ENCODE assay signal across 9 mouse cellular contexts in the genomic region with DNA sequence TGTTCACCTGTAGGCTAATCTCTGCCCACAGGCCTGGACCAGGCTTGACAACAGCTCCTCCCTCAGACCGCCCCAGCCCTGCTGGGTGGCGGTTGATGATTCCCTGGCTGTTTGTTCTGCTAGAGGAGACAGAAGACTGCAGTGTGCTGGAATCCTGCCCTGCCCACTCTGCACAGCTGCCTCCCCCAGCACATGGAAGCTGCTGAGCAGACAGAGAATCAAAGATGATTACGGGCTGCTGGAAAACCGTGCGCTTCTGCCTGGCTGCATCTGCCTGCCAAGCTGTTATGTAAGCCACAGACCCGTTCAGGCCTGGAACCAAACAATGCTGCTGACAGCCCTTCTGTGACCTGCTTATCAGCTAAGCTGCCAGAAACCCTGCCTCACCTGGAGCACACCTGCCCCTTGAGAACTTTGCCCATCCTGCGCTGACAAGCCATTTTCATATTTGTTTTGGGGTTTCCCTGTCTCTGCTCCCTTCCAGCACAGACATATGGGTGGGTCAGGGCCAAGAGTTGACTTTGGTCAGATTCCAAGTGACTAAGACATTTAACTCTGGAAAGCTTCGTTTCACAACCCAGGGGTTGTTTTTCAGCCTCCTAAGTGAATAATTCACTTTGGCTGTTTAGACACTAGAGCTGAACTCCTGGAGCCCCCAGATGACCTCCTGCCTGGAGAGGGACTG. TPM values are rescaled to one million over a fixed set of nuclear protein-coding genes. Genes with fewer than 3 reads are reported as not detected.
DNase-seq lines count a peak whose midpoint lies in the region; ATAC-seq and TF ChIP-seq lines count a peak whose summit lies in the region.
"Had no signal": no experiment of that assay in that cellular context is flagged by ENCODE, and none has a peak within 500 bp of the region (broad histone marks: within the 10 kb centered on the region; RNA-seq: fewer than 3 reads in every experiment).

No protein-coding gene starts in this region.

- no peak overlapping the region for H3K4me3 ChIP-seq in layer of hippocampus, adult 2 months
- H3K4me3 ChIP-seq in liver, postnatal 0 days (ENCODE audit: low read depth, low read length), result no peak overlapping the region
- H3K4me3 ChIP-seq: limb, embryonic 12.5 days had no signal

- ATAC-seq in liver, postnatal 0 days, result peak; percentile 81

- H3K27me3 ChIP-seq in liver, postnatal 0 days (ENCODE audit: insufficient read depth, low read length), result no peaks in the 10 kb centered on the region
- H3K27me3 ChIP-seq: limb, embryonic 12.5 days had no signal

- TF ChIP-seq EP300 in liver, postnatal 0 days (IDR thresholded peaks at IDR 0.05; ENCODE audit: low read depth), result peak; percentile 80

- H3K27ac ChIP-seq in layer of hippocampus, adult 2 months, result peak overlapping the region; percentile 82
- peak overlapping the region; percentile 96 for H3K27ac ChIP-seq in liver, postnatal 0 days (ENCODE audit: low read depth)
- H3K27ac ChIP-seq: limb, embryonic 12.5 days had no signal

- no peaks in the 10 kb centered on the region for H3K9me3 ChIP-seq in liver, postnatal 0 days (ENCODE audit: low read length)
- H3K9me3 ChIP-seq: limb, embryonic 12.5 days had no signal

- H3K4me2 ChIP-seq in liver, postnatal 0 days (ENCODE audit: low read depth, low read length), result 0 out of 2 replicates have a peak overlapping the region, but pooled peaks have one; percentile 18
- H3K4me2 ChIP-seq: limb, embryonic 12.5 days had no signal

- H3K9ac ChIP-seq in liver, postnatal 0 days (replicated peaks), result peak overlapping the region; percentile 38; the same call in 1 of the 2 replicates
- H3K9ac ChIP-seq: limb, embryonic 12.5 days had no signal

- peak; percentile 87 for DNase-seq in 3T3-L1 (ENCODE audit: low read depth, low spot score)
- DNase-seq in cerebellum, adult 8-10 months, result peak; percentile 62
- peak; percentile 89 for DNase-seq in frontal cortex, adult 2 months (ENCODE audit: extremely low spot score in 1 of 2, low spot score in 1 of 2)
- DNase-seq in heart, postnatal 4 days, result peak; percentile 75
- DNase-seq in layer of hippocampus, adult 2 months (ENCODE audit: low spot score in 2 of 2), result peak; percentile 76 to 86
- peak; percentile 66 for DNase-seq in liver, postnatal 0 days
- DNase-seq in retina, adult 2 months (ENCODE audit: low read depth, low spot score), result peak; percentile 55
- DNase-seq in B cell, adult 2 months, result no peak

- 38% methylated on average over 8 of the region's 8 CpGs for WGBS in liver, postnatal 0 days (ENCODE audit: insufficient replicate concordance)

- 0 out of 2 replicates have a peak, but pooled peaks have one; percentile 8 for TF ChIP-seq CTCF in layer of hippocampus, adult 2 months (conservative IDR thresholded peaks at IDR 0.05)
- 0 out of 2 replicates have a peak, but pooled peaks have one; percentile 17 for TF ChIP-seq CTCF in liver, postnatal 0 days (IDR thresholded peaks at IDR 0.05; ENCODE audit: low read depth)

- H3K36me3 ChIP-seq in liver, postnatal 0 days (replicated peaks; ENCODE audit: insufficient read depth, low read length), result no peaks in the 10 kb centered on the region
- H3K36me3 ChIP-seq: limb, embryonic 12.5 days had no signal

- peaks cover 2% of the 10 kb centered on the region; the same call in 1 of the 2 replicates for H3K4me1 ChIP-seq in liver, postnatal 0 days (ENCODE audit: insufficient read depth)

RNA-seq across cellular contexts. Expression of a gene that starts 50.7 kb away (rescaled TPM):
- polyA plus RNA-seq in frontal cortex, adult 2 months (2012; rRNA removed), result 0.66 and 0.67 TPM in 2 replicates
- total RNA-seq in heart, postnatal 4 days (2021), result not detected
- total RNA-seq in layer of hippocampus, adult 2 months (2021), result under 1 TPM; 0.37 to 0.44 TPM
- not detected in 2 replicates for polyA plus RNA-seq in liver, postnatal 0 days (2015; fragmentation: Nextera tagmentation; extraction: Ambion mirVana)

Comparison
In these comparisons a context has a peak if more than half of its experiments do, and no peak if none do; other contexts are left out.
1. DNase-seq: peak in 3T3-L1 (single experiment), cerebellum, adult 8-10 months (single experiment), frontal cortex, adult 2 months (2 of 2), heart, postnatal 4 days (single experiment), layer of hippocampus, adult 2 months (2 of 2), liver, postnatal 0 days (single experiment) and retina, adult 2 months (single experiment); none in B cell, adult 2 months (0 of 2).